Mouse (Mus musculus): ENCODE measurements around the gene Calhm2. TPM values are rescaled to one million over a fixed set of nuclear protein-coding genes. Genes with fewer than 3 reads are reported as not detected.
A peak's percentile ranks its signal among the peaks of the same experiment; 100 is the strongest.

Gene Calhm2
- total and polyA plus RNA-seq, 2 experiments from 2014 or later, result 3.5 to 6.8 TPM

DNA sequence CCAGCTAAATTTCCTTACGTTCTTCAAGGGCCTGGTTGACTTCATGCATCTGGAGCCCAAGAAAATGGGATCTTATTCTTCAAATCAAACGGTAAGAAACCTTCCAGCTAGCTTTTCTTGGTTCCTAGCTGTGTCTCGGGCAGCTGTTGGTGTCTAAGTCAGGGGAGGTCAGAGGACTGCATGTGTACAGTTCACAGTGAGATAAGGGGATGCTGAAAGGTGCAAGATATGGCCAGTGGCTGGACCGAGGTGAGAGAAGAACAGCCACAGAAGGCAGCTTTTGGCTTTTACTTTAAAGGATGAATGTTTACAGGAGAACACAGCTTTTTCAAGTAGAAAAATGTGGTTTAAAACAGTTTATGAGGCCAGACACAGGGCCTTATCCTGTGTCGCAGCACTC is 37.0 kb downstream of the Calhm2 start:
- DNase-seq (ENCODE audit: low spot score), result no peak
- Histone ChIP-seq H3K9ac (replicated peaks; ENCODE audit: low read depth, low read length) (no peak overlapping the region), H3K4me1 (ENCODE audit: control insufficient read depth, insufficient read depth) (no peaks in the 10 kb centered on the region), H3K4me2 (ENCODE audit: low read depth, low read length) (no peak overlapping the region), H3K4me3 (ENCODE audit: low read depth, low read length) (no peak overlapping the region), H3K27ac (ENCODE audit: low read depth) (no peak overlapping the region), H3K9me3 (replicated peaks; ENCODE audit: control insufficient read depth, low read length) (no peaks in the 10 kb centered on the region), H3K36me3 (replicated peaks; ENCODE audit: control insufficient read depth, insufficient read depth, low read length) (peaks cover 94% of the 10 kb centered on the region), H3K27me3 (ENCODE audit: control insufficient read depth, insufficient read depth, low read length) (no peaks in the 10 kb centered on the region)
- no peak for TF ChIP-seq EP300 (IDR thresholded peaks at IDR 0.05; ENCODE audit: low read depth)
- TF ChIP-seq CTCF (IDR thresholded peaks at IDR 0.05; ENCODE audit: low read depth), result no peak
- no peak for ATAC-seq (ENCODE audit: insufficient read depth, low read depth)
- WGBS, result 69% methylated on average over 5 of the region's 5 CpGs

DNA sequence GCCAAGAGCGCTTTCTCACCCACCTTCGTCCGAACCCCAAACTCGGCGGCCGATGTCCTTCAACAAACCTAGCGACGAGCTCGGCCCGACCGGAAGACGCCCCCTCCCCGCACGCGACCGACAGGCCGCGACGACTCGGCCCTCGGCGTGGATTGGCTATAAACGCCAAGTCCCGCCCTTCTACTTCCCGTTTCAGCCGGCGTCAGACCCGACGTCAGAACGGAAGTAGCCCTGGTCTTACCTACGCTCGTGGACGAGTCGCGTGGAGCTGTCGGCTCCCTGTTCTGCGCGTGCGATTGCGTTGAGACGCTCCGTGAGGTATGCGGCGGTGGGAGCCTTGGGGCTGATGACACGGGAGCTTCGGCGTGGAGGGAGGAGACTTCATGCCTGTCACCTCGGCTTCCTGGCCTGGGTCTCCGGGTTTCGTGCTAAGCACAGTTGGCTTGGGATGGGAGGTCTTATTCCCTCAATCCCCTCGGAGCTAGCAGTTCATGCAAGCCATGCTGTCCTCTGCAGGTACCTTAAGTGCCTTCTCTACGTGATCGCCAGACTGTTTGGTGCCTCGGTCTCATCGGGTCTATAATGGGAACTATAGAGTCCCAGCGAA is 47.4 kb downstream of the Calhm2 start, which contains the start of the genes Usmg5 and Pdcd11:
Gene Usmg5 (minus strand): TSS at position 98 of the 607 bp plus-strand sequence.
Gene Pdcd11 (plus strand): TSS at position 219 of the 607 bp plus-strand sequence.
- WGBS, result under 1% methylated on average over 54 of the region's 56 CpGs
- DNase-seq (ENCODE audit: low spot score) (peak; percentile 96), ATAC-seq (ENCODE audit: insufficient read depth, low read depth) (peak; percentile 100)
- Histone ChIP-seq H3K27me3 (ENCODE audit: control insufficient read depth, insufficient read depth, low read length) (no peaks in the 10 kb centered on the region), H3K4me3 (ENCODE audit: low read depth, low read length) (peak within 1 kb of the TSS; percentile 96), H3K27ac (ENCODE audit: low read depth) (peak within 1 kb of the TSS; percentile 95), H3K4me2 (ENCODE audit: low read depth, low read length) (peak within 1 kb of the TSS; percentile 92), H3K36me3 (replicated peaks; ENCODE audit: control insufficient read depth, insufficient read depth, low read length) (peaks cover 44% of the 10 kb centered on the region), H3K4me1 (ENCODE audit: control insufficient read depth, insufficient read depth) (peaks cover 25% of the 10 kb centered on the region), H3K9me3 (replicated peaks; ENCODE audit: control insufficient read depth, low read length) (no peaks in the 10 kb centered on the region), H3K9ac (replicated peaks; ENCODE audit: low read depth, low read length) (peak within 1 kb of the TSS; percentile 98)
- TF ChIP-seq EP300 (IDR thresholded peaks at IDR 0.05; ENCODE audit: low read depth) (no peak; the same call in 1 of the 2 replicates), CTCF (IDR thresholded peaks at IDR 0.05; ENCODE audit: low read depth) (no peak)

DNA sequence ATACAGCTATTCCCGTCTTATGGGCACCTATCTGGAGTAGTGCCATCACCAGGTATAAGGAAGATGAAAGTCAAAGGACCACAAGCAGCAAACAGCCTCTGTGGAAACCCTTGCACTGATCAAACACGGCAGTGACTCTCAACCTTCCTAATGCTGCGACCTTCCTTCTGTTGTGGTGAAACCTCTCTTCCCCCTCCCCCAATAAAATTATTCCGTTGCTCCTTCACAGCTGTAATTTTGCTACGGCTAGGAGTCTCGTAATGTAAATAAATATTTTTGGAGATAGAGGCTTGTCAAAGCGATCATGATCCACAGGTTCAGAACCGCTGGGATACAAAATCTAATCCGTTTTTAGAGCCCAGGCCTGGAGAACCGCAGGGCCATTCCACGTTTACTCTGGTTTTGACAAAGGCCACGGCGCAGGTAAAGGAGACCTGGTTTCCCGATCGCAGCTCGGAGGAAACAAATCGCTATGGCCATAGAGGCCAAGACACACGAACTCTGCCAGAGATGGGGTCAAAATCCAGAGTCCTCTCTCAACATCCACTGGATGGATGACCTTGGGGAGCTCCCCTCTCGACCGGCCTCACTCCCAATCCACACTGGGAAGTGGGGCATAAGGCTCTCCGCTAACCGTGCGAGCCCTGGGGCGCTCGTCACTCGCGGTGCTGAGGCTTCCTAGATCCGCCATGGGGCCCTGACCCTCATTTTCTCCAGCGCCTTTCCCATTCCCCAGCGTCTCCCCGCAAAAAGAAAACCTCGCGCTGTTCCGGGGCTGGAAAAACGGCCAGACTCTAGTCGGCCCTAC is 48.2 kb downstream of the Calhm2 start:
- WGBS, result under 1% methylated on average over 36 of the region's 36 CpGs
- no peaks in the 10 kb centered on the region for H3K9me3 ChIP-seq (replicated peaks; ENCODE audit: control insufficient read depth, low read length)
- DNase-seq (ENCODE audit: low spot score), result peak; percentile 30
- H3K36me3 ChIP-seq (replicated peaks; ENCODE audit: control insufficient read depth, insufficient read depth, low read length), result peaks cover 44% of the 10 kb centered on the region
- H3K27me3 ChIP-seq (ENCODE audit: control insufficient read depth, insufficient read depth, low read length), result no peaks in the 10 kb centered on the region
- peak; percentile 64 for ATAC-seq (ENCODE audit: insufficient read depth, low read depth)
- H3K27ac ChIP-seq (ENCODE audit: low read depth), result peak overlapping the region; percentile 95
- H3K4me3 ChIP-seq (ENCODE audit: low read depth, low read length), result peak overlapping the region; percentile 96
- H3K9ac ChIP-seq (replicated peaks; ENCODE audit: low read depth, low read length), result peak overlapping the region; percentile 98
- TF ChIP-seq CTCF (IDR thresholded peaks at IDR 0.05; ENCODE audit: low read depth) (no peak), EP300 (IDR thresholded peaks at IDR 0.05; ENCODE audit: low read depth) (no peak)
- H3K4me2 ChIP-seq (ENCODE audit: low read depth, low read length), result peak overlapping the region; percentile 92
- H3K4me1 ChIP-seq (ENCODE audit: control insufficient read depth, insufficient read depth), result peaks cover 25% of the 10 kb centered on the region

DNA sequence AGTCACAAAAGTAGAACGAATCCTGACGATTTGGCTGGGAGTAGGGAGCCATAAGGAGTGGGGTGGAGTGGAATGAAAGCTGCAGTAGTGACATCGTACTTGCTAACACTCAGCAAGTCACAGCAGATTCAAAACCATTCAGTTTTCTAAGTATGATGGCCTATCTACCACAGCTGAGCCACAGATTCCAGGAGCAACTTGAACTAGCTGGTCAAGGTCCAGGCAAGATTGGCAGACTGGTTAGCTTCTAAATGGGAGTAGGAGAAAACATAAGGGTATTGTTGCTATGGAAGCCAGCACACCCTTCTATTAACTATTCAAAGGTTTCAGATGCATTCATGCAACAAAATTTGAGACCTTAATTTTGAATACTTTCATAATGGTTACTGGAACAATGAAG is 49.9 kb downstream of the Calhm2 start:
- Histone ChIP-seq H3K9me3 (replicated peaks; ENCODE audit: control insufficient read depth, low read length) (no peaks in the 10 kb centered on the region), H3K4me3 (ENCODE audit: low read depth, low read length) (peak overlapping the region; percentile 96), H3K9ac (replicated peaks; ENCODE audit: low read depth, low read length) (peak overlapping the region; percentile 17; the same call in 1 of the 2 replicates), H3K4me2 (ENCODE audit: low read depth, low read length) (peak overlapping the region; percentile 92), H3K4me1 (ENCODE audit: control insufficient read depth, insufficient read depth) (peaks cover 25% of the 10 kb centered on the region), H3K27ac (ENCODE audit: low read depth) (no peak overlapping the region), H3K27me3 (ENCODE audit: control insufficient read depth, insufficient read depth, low read length) (no peaks in the 10 kb centered on the region), H3K36me3 (replicated peaks; ENCODE audit: control insufficient read depth, insufficient read depth, low read length) (peaks cover 46% of the 10 kb centered on the region)
- TF ChIP-seq EP300 (IDR thresholded peaks at IDR 0.05; ENCODE audit: low read depth), result no peak
- no peak for TF ChIP-seq CTCF (IDR thresholded peaks at IDR 0.05; ENCODE audit: low read depth)
- ATAC-seq (ENCODE audit: insufficient read depth, low read depth) (no peak), DNase-seq (ENCODE audit: low spot score) (no peak)
- WGBS, result 46% methylated on average over 3 of the region's 3 CpGs

DNA sequence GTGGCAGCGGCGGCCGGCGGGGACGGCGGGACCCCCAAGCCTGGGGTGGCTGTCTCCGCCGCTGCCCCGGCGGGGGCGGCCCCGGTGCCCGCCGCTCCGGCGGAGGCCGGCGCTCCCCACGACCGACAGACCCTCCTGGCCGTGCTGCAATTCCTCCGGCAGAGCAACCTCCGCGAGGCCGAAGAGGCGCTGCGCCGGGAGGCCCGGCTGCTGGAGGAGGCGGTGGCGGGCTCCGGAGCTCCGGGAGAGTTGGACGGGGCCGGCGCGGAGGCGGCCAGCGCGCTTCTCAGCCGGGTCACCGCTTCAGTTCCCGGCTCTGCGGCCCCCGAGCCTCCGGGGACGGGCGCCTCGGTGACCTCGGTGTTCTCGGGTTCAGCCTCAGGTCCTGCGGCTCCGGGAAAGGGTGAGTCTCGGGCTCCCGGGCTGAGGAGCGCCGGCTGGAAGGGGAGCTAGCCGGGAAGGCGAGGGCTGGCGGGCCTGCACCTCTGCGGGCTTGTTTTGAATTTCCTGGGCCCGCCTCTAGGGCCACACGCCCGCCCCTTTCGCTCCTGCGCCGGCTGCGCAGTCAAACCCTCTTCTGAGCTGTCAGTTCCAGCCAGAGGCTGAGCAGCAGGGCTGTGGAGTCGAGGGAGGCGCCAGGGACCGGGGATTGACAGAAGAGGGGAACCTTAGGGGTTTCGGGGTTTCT is 70.0 kb downstream of the Calhm2 start:
- ATAC-seq (ENCODE audit: insufficient read depth, low read depth) (peak; percentile 96), DNase-seq (ENCODE audit: low spot score) (peak; percentile 90)
- Histone ChIP-seq H3K27me3 (ENCODE audit: control insufficient read depth, insufficient read depth, low read length) (no peaks in the 10 kb centered on the region), H3K9me3 (replicated peaks; ENCODE audit: control insufficient read depth, low read length) (no peaks in the 10 kb centered on the region), H3K27ac (ENCODE audit: low read depth) (peak overlapping the region; percentile 91), H3K9ac (replicated peaks; ENCODE audit: low read depth, low read length) (peak overlapping the region; percentile 98), H3K4me3 (ENCODE audit: low read depth, low read length) (peak overlapping the region; percentile 100), H3K36me3 (replicated peaks; ENCODE audit: control insufficient read depth, insufficient read depth, low read length) (peaks cover 26% of the 10 kb centered on the region), H3K4me1 (ENCODE audit: control insufficient read depth, insufficient read depth) (0 out of 2 replicates have a peak, but pooled peaks cover 10% of the 10 kb centered on the region), H3K4me2 (ENCODE audit: low read depth, low read length) (peak overlapping the region; percentile 80)
- TF ChIP-seq CTCF (IDR thresholded peaks at IDR 0.05; ENCODE audit: low read depth), result no peak
- WGBS, result under 1% methylated on average over 37 of the region's 72 CpGs

Data from heart, postnatal 0 days (tissue).